Mouse (Mus musculus) cerebellum, adult 11-12 months (tissue): ENCODE measurements at regions not wholly inside any gene's neighbourhood (a gene's known extent, or its start where the extent isn't known, plus 50 kb on each side); places are given as distances from the start of the nearest gene placed in this dataset.

Experiments used
- DNase-seq: peaks from one replicate; pipeline ENCODE4 v3.0.0; 2022

- DNase-seq: no peak
These were observed 52.7 kb downstream of the Phlda1 start for GRCm38 (mm10) chr10:111558675-111559340.

- DNase-seq: no peak
These were observed 53.5 kb downstream of the Phlda1 start for GRCm38 (mm10) chr10:111559341-111560246.

- DNase-seq: no peak
These were observed 56.5 kb downstream of the Phlda1 start for GRCm38 (mm10) chr10:111562628-111563027.

GRCm38 (mm10) chr10:111566873-111567381 lies 60.8 kb downstream of the Phlda1 start:
- DNase-seq: peak; percentile 71

- no peak for DNase-seq
These were observed 64.6 kb downstream of the Phlda1 start for GRCm38 (mm10) chr10:111570501-111571258.

GRCm38 (mm10) chr10:111574231-111574630 lies 68.1 kb downstream of the Phlda1 start:
- DNase-seq: no peak

GRCm38 (mm10) chr10:111574812-111575211 lies 68.7 kb downstream of the Phlda1 start:
- DNase-seq: no peak

- no peak for DNase-seq
These were observed 69.2 kb downstream of the Phlda1 start for GRCm38 (mm10) chr10:111575256-111575655.

- no peak for DNase-seq
These were observed 69.8 kb downstream of the Phlda1 start for GRCm38 (mm10) chr10:111575926-111576325.

- DNase-seq: no peak
These were observed 70.4 kb downstream of the Phlda1 start for GRCm38 (mm10) chr10:111576395-111577069.

- no peak for DNase-seq
These were observed 72.5 kb downstream of the Phlda1 start for GRCm38 (mm10) chr10:111578536-111578935.

GRCm38 (mm10) chr10:111579481-111579880 lies 73.4 kb downstream of the Phlda1 start:
- no peak for DNase-seq

GRCm38 (mm10) chr10:111580401-111581100 lies 74.5 kb downstream of the Phlda1 start:
- no peak for DNase-seq

GRCm38 (mm10) chr10:111581847-111582246 lies 75.8 kb downstream of the Phlda1 start:
- DNase-seq: no peak

GRCm38 (mm10) chr10:111582321-111583123 lies 76.4 kb downstream of the Phlda1 start:
- DNase-seq: no peak

GRCm38 (mm10) chr10:111583124-111583743 lies 77.1 kb downstream of the Phlda1 start:
- no peak for DNase-seq

- DNase-seq: no peak
These were observed 77.7 kb downstream of the Phlda1 start for GRCm38 (mm10) chr10:111583744-111584152.

GRCm38 (mm10) chr10:111587891-111588611 lies 82.0 kb downstream of the Phlda1 start:
- no peak for DNase-seq

GRCm38 (mm10) chr10:111589186-111589585 lies 83.1 kb downstream of the Phlda1 start:
- no peak for DNase-seq
